Mouse (Mus musculus) lung, embryonic 16.5 days (tissue): ENCODE results near the gene Olfr735. TPM values are rescaled to one million over a fixed set of nuclear protein-coding genes. Genes with fewer than 3 reads are reported as not detected.

Experiments used
- ATAC-seq: fragments of 200-750 bp; cut with Nextera tagmentation; 2 replicates; pipeline ENCODE4 v1.8.0; 2017; ENCODE audit warnings: low read depth, mild to moderate bottlenecking, moderate library complexity
- H3K27ac ChIP-seq: fragments of 300-500 bp; sonication (generic); 2 replicates; pipeline ENCODE4 v1.5.1; 2014; ENCODE audit warnings: mild to moderate bottlenecking, control low read depth, low read length
- H3K27me3 ChIP-seq: fragments of 300-500 bp; sonication (generic); 2 replicates; pipeline ENCODE4 v1.6.1; 2014; ENCODE audit warnings: low read depth, low read length, mixed read lengths; ENCODE audit not compliant: control insufficient read depth, insufficient read depth
- H3K36me3 ChIP-seq: fragments of 300-500 bp; sonication (generic); 2 replicates; pipeline ENCODE4 v1.6.1; 2014; ENCODE audit warnings: low read length; ENCODE audit not compliant: control insufficient read depth, insufficient read depth
- H3K4me1 ChIP-seq: fragments of 300-500 bp; sonication (generic); replicated peaks from 2 replicates; pipeline ENCODE4 v1.6.1; 2014; ENCODE audit warnings: low read length, mixed read lengths; ENCODE audit not compliant: control insufficient read depth, insufficient read depth
- H3K4me2 ChIP-seq: fragments of 300-500 bp; sonication (generic); 2 replicates; pipeline ENCODE4 v1.6.1; 2014; ENCODE audit warnings: low read depth, low read length, control low read depth
- H3K4me3 ChIP-seq: fragments of 300-500 bp; sonication (generic); 2 replicates; pipeline ENCODE4 v1.5.1; 2014; ENCODE audit warnings: mild to moderate bottlenecking, low read length, control low read depth
- H3K9ac ChIP-seq: fragments of 300-500 bp; sonication (generic); 2 replicates; pipeline ENCODE4 v1.6.1; 2014; ENCODE audit warnings: low read length, control low read depth
- H3K9me3 ChIP-seq: fragments of 300-500 bp; sonication (generic); 2 replicates; pipeline ENCODE4 v1.6.1; 2016; ENCODE audit warnings: low read length; ENCODE audit not compliant: control insufficient read depth
- WGBS: fragments of 180-500 bp; shearing (Covaris S2); extraction: QIAGEN DNeasy Blood & Tissue Kit; methylation state at CpG from one replicate; pipeline ENCODE4 v1.1.7; 2014; 5-methylcytosine and 5-hydroxymethylcytosine counted together
- polyA plus RNA-seq: library from polyadenylated mRNA; unstranded; fragments of >200 nt; fragmentation: Nextera tagmentation; extraction: Ambion mirVana; gene quantifications from 2 replicates; pipeline ENCODE4 v1.2.1, GENCODE M21; 2015

The Olfr735 gene
- not detected in 2 replicates for polyA plus RNA-seq

GRCm38 (mm10) chr14:50348796-50349195 lies at the start of gene Olfr735:
Olfr735 (minus strand) TSS chr14:50348872.
- 74% methylated on average over 2 of the region's 2 CpGs for WGBS
- no peaks in the 10 kb centered on the region for H3K36me3 ChIP-seq

GRCm38 (mm10) chr14:50380863-50381262 lies 32.2 kb upstream of the Olfr735 start, which contains the start of gene Olfr736:
Olfr736 (plus strand) TSS chr14:50381163.
- Histone ChIP-seq H3K4me1 (no peaks in the 10 kb centered on the region), H3K9ac (no peak within 1 kb of the TSS)
- 60% methylated on average over 2 of the region's 2 CpGs for WGBS

More at GRCm38 (mm10) chr14:50348796-50349195, at the start of gene Olfr735:
- no peak within 1 kb of the TSS for H3K4me3 ChIP-seq
- no peak for ATAC-seq
- H3K27ac ChIP-seq = no peak within 1 kb of the TSS
- no peaks in the 10 kb centered on the region for H3K9me3 ChIP-seq
- H3K9ac ChIP-seq = no peak within 1 kb of the TSS
- no peaks in the 10 kb centered on the region for H3K27me3 ChIP-seq
- H3K4me1 ChIP-seq = no peaks in the 10 kb centered on the region
- no peak within 1 kb of the TSS for H3K4me2 ChIP-seq

GRCm38 (mm10) chr14:50363561-50363960 lies 14.9 kb upstream of the Olfr735 start:
- WGBS = 72% methylated on average over 2 of the region's 2 CpGs
- Histone ChIP-seq H3K9ac (no peak overlapping the region), H3K4me2 (no peak overlapping the region)

More at GRCm38 (mm10) chr14:50380863-50381262, 32.2 kb upstream of the Olfr735 start, which contains the start of gene Olfr736:
- Histone ChIP-seq H3K4me2 (no peak within 1 kb of the TSS), H3K36me3 (no peaks in the 10 kb centered on the region), H3K27ac (no peak within 1 kb of the TSS), H3K9me3 (no peaks in the 10 kb centered on the region), H3K4me3 (no peak within 1 kb of the TSS), H3K27me3 (no peaks in the 10 kb centered on the region)
- no peak for ATAC-seq

GRCm38 (mm10) chr14:50360480-50360879 lies 11.8 kb upstream of the Olfr735 start:
- Histone ChIP-seq H3K27me3 (no peaks in the 10 kb centered on the region), H3K4me1 (no peaks in the 10 kb centered on the region), H3K36me3 (no peaks in the 10 kb centered on the region), H3K27ac (no peak overlapping the region), H3K9ac (no peak overlapping the region), H3K9me3 (no peaks in the 10 kb centered on the region), H3K4me2 (no peak overlapping the region), H3K4me3 (no peak overlapping the region)
- ATAC-seq = no peak
- WGBS = 84% methylated on average over 3 of the region's 3 CpGs

More at GRCm38 (mm10) chr14:50363561-50363960, 14.9 kb upstream of the Olfr735 start:
- no peaks in the 10 kb centered on the region for H3K9me3 ChIP-seq
- H3K27me3 ChIP-seq = no peaks in the 10 kb centered on the region
- no peak overlapping the region for H3K4me3 ChIP-seq
- no peaks in the 10 kb centered on the region for H3K36me3 ChIP-seq
- no peak overlapping the region for H3K27ac ChIP-seq
- H3K4me1 ChIP-seq = no peaks in the 10 kb centered on the region
- ATAC-seq = no peak

- WGBS = 79% methylated on average over 2 of the region's 2 CpGs
- ATAC-seq = no peak
- no peak within 1 kb of the TSS for H3K9ac ChIP-seq
- no peak within 1 kb of the TSS for H3K4me3 ChIP-seq
- no peaks in the 10 kb centered on the region for H3K27me3 ChIP-seq
- H3K9me3 ChIP-seq = no peaks in the 10 kb centered on the region
- H3K4me2 ChIP-seq = no peak within 1 kb of the TSS
- H3K4me1 ChIP-seq = no peaks in the 10 kb centered on the region
- H3K27ac ChIP-seq = no peak within 1 kb of the TSS
- no peaks in the 10 kb centered on the region for H3K36me3 ChIP-seq
Observed at GRCm38 (mm10) chr14:50357593-50357992, 8.9 kb upstream of the Olfr735 start, which contains the start of gene Tlr11. Tlr11 (plus strand) TSS chr14:50357914.

GRCm38 (mm10) chr14:50356725-50357124 lies 8.1 kb upstream of the Olfr735 start:
- WGBS = 73% methylated on average over 2 of the region's 2 CpGs
- ATAC-seq = no peak
- Histone ChIP-seq H3K4me3 (no peak overlapping the region), H3K27ac (no peak overlapping the region), H3K4me2 (no peak overlapping the region), H3K27me3 (no peaks in the 10 kb centered on the region), H3K9me3 (no peaks in the 10 kb centered on the region), H3K4me1 (no peaks in the 10 kb centered on the region), H3K9ac (no peak overlapping the region), H3K36me3 (no peaks in the 10 kb centered on the region)

GRCm38 (mm10) chr14:50352438-50352837 lies 3.8 kb upstream of the Olfr735 start:
- Histone ChIP-seq H3K27ac (no peak overlapping the region), H3K4me3 (no peak overlapping the region), H3K36me3 (no peaks in the 10 kb centered on the region), H3K27me3 (no peaks in the 10 kb centered on the region), H3K4me2 (no peak overlapping the region), H3K9ac (no peak overlapping the region), H3K4me1 (no peaks in the 10 kb centered on the region), H3K9me3 (no peaks in the 10 kb centered on the region)
- ATAC-seq = no peak
- WGBS = 40% methylated on average over 3 of the region's 3 CpGs

- WGBS = 26% methylated on average over 1 of the region's 1 CpGs
- Histone ChIP-seq H3K9me3 (no peaks in the 10 kb centered on the region), H3K36me3 (no peaks in the 10 kb centered on the region), H3K27me3 (no peaks in the 10 kb centered on the region), H3K4me2 (no peak within 1 kb of the TSS), H3K9ac (no peak within 1 kb of the TSS), H3K4me3 (no peak within 1 kb of the TSS), H3K4me1 (no peaks in the 10 kb centered on the region), H3K27ac (no peak within 1 kb of the TSS)
- ATAC-seq = no peak
Observed at GRCm38 (mm10) chr14:50326661-50327060, 22.0 kb downstream of the Olfr735 start, which contains the start of gene Olfr734. Olfr734 (minus strand) TSS chr14:50326761.

GRCm38 (mm10) chr14:50301422-50301821 lies 47.2 kb downstream of the Olfr735 start, which contains the start of gene Olfr733:
Olfr733 (minus strand) TSS chr14:50301522.
- ATAC-seq = no peak
- H3K4me2 ChIP-seq = no peak within 1 kb of the TSS

More at GRCm38 (mm10) chr14:50301422-50301821, 47.2 kb downstream of the Olfr735 start, which contains the start of gene Olfr733:
- Histone ChIP-seq H3K9ac (no peak within 1 kb of the TSS), H3K36me3 (no peaks in the 10 kb centered on the region), H3K4me3 (no peak within 1 kb of the TSS), H3K27ac (no peak within 1 kb of the TSS), H3K9me3 (no peaks in the 10 kb centered on the region), H3K27me3 (no peaks in the 10 kb centered on the region), H3K4me1 (no peaks in the 10 kb centered on the region)
